Comparison of ENCODE assay signal across 13 mouse cellular contexts in genomic region chr15:94190081-94190488, GRCm38 (mm10).
DNase-seq lines count a peak whose midpoint lies in the region; ATAC-seq and TF ChIP-seq lines count a peak whose summit lies in the region.
"Had no signal": no experiment of that assay in that cellular context is flagged by ENCODE, and none has a peak within 500 bp of the region (broad histone marks: within the 10 kb centered on the region; RNA-seq: fewer than 3 reads in every experiment).

No protein-coding gene starts in this region.

- WGBS in heart, embryonic 10.5 days: 40% methylated on average over 7 of the region's 7 CpGs
- 24% methylated on average over 7 of the region's 7 CpGs for WGBS in forebrain, postnatal 0 days

- peak overlapping the region; percentile 52; the same call in 1 of the 2 replicates for H3K27ac ChIP-seq in heart, embryonic 10.5 days
- no peak overlapping the region for H3K27ac ChIP-seq in forebrain, postnatal 0 days (ENCODE audit: low read depth, low read length)
- H3K27ac ChIP-seq: limb, embryonic 15.5 days had no signal

- no peaks in the 10 kb centered on the region for H3K36me3 ChIP-seq in heart, embryonic 10.5 days
- H3K36me3 ChIP-seq in forebrain, postnatal 0 days (ENCODE audit: insufficient read depth): no peaks in the 10 kb centered on the region
- H3K36me3 ChIP-seq: limb, embryonic 15.5 days had no signal

- intact Hi-C loops in heart, postnatal 25 days (cut with DNase I): no loop called here

- peak; percentile 77 for ATAC-seq in forebrain, postnatal 0 days

- peaks cover 30% of the 10 kb centered on the region for H3K4me1 ChIP-seq in heart, embryonic 10.5 days
- no peaks in the 10 kb centered on the region for H3K4me1 ChIP-seq in forebrain, postnatal 0 days (ENCODE audit: insufficient read depth)

- no peak overlapping the region for H3K9ac ChIP-seq in forebrain, postnatal 0 days
- H3K9ac ChIP-seq: limb, embryonic 15.5 days had no signal

- H3K27me3 ChIP-seq in heart, embryonic 10.5 days (ENCODE audit: insufficient read depth, poor library complexity, severe bottlenecking): no peaks in the 10 kb centered on the region
- no peaks in the 10 kb centered on the region for H3K27me3 ChIP-seq in forebrain, postnatal 0 days (ENCODE audit: insufficient read depth, low read length)
- H3K27me3 ChIP-seq: limb, embryonic 15.5 days had no signal

- no peak for TF ChIP-seq CTCF in forebrain, postnatal 0 days (IDR thresholded peaks at IDR 0.05; ENCODE audit: low read depth)

- H3K4me3 ChIP-seq in heart, embryonic 10.5 days: no peak overlapping the region
- no peak overlapping the region for H3K4me3 ChIP-seq in forebrain, postnatal 0 days (ENCODE audit: low read depth, low read length)
- H3K4me3 ChIP-seq: limb, embryonic 15.5 days; myocyte had no signal

- no peak overlapping the region for H3K4me2 ChIP-seq in forebrain, postnatal 0 days (ENCODE audit: low read depth)
- H3K4me2 ChIP-seq: limb, embryonic 15.5 days had no signal

- DNase-seq in heart, embryonic 10.5 days (ENCODE audit: low spot score): no peak
- DNase-seq in heart, postnatal 25 days (ENCODE audit: low spot score): no peak
- peak; percentile 8 for DNase-seq in retina, postnatal 1 day
- no peak for DNase-seq in retina, embryonic 14.5 days (ENCODE audit: low spot score)
- DNase-seq in forebrain, postnatal 0 days: peak; percentile 49
- no peak for DNase-seq in adrenal gland, postnatal 14 days
- no peak for DNase-seq in cerebellum, adult 11 months
- no peak for DNase-seq in layer of hippocampus, postnatal 36 days
- DNase-seq: cerebellum, postnatal 25 days; kidney, adult 9 months; layer of hippocampus, adult 9-11 months had no signal

- no peaks in the 10 kb centered on the region for H3K9me3 ChIP-seq in heart, embryonic 10.5 days
- no peaks in the 10 kb centered on the region for H3K9me3 ChIP-seq in forebrain, postnatal 0 days (ENCODE audit: low read length)
- H3K9me3 ChIP-seq: limb, embryonic 15.5 days had no signal

Comparison
In these comparisons a context has a peak if more than half of its experiments do, and no peak if none do; other contexts are left out.
1. DNase-seq: peak in retina, postnatal 1 day (single experiment) and forebrain, postnatal 0 days (single experiment); none in heart, embryonic 10.5 days (single experiment), heart, postnatal 25 days (single experiment), retina, embryonic 14.5 days (single experiment), adrenal gland, postnatal 14 days (single experiment), cerebellum, adult 11 months (single experiment) and layer of hippocampus, postnatal 36 days (0 of 2).